Mouse (Mus musculus) cerebellum, postnatal 10 days (tissue): ENCODE measurements around the gene Ugt2b37.
"Not testable (repeated sequence)": the region's sequence is repeated elsewhere in the genome, so short reads cannot be mapped to it uniquely, and the experiment has no call there.

ENCODE experiments used
- DNase-seq, 2 experiments: peaks; one replicate each; pipeline ENCODE4 v3.0.0; 2021; ENCODE audit warnings: mixed read lengths in 2 of 2

Ugt2b37 gene

DNA sequence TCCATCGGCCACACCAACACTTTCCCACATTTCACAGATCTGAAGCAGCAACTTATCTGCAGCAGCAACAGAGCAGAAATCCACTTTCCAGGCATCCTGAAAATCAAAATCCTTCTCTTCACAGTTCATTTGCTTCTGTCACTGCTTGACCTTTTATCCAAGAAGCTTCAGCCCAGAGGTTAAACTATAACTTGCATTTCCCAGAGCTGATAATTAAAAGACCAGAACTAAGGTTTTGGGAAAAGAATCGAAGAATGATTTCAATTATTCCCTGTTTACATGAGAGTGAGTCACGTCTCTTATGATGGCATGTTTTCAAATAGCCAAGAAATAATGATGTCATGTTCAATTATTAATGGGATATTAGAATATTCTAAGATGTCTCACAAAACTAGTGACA, at the start of gene Ugt2b37:
Gene Ugt2b37 (minus strand): TSS at position 129 of the 400 bp plus-strand sequence.
- not testable (repeated sequence) for DNase-seq

DNA sequence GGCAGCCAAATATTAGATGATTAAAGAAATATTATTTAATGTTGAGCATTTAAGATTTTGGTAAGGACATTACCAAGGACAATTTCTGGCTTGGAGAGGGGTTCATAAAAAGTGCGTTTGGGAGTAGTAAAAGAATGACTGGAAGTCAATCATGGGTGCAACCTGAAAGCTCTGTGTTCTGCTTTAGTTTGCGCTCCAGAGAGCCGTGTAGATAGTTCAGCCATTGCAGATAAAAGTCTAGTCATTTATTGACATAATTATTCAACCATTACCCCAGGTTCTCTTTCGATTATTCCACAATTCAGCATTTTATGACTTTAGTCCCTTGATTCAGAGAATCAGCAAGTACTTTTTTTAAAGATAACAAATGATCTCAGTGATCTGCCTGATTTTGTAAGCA, 31.6 kb upstream of the Ugt2b37 start:
- not testable (repeated sequence) for DNase-seq

DNA sequence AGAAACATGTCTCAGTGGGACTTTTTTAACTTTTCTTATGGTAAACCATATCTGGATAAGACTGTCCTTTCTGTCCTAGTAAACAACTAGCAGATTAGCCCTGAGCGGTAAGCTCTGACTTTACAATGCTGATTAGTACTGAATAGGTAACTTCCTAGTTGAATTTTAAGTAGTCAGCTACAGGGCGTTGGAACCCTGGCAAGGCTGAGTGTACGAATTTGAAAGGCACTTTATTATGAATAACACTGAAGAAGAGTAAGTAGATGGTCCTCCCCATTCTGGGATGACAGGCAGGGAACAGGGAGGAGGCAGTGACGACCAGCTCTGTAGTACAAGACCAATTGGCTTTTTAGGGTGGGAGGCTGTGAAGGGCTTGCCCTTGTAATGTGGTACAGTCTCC, 21.4 kb upstream of the Ugt2b37 start:
- DNase-seq, result not testable (repeated sequence)

DNA sequence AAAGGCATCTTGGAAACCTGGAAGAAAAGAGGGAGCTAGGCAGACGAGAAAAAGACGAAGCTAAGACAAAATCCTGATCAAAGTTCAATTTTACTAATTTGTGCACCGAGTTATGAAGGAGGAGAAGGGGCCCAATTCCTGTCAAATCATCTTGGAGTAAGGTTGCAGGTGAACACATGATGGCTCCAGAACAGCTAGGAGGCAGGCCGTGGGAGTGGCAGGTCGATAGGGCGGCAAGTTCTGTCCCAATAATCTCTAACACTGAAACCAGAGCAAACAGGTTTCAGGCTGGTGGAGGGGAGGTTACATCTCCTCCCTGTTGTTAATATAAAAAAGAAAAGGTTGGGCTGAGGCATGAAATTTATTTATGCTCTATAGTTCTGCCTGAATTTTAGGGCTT, 21.0 kb upstream of the Ugt2b37 start:
- no peak for DNase-seq

DNA sequence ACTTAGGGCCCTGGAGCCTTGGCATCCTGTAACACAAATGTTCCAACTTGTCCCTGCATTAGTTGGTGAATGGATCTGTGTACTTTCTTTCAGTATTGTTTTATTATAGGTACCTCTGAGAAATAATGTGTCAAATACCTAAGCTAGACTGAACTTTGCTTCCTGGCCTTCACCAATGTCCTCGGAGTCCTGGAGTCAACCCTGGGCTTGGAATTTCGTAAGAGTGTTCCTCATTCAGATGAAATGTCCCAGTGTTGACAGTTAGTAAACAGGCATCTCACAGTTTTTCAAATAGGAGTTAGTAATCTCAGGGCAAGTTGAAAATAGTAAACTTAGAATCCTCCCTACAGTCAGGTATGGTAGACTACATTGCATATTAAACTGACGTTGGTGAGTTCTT, 1.2 kb upstream of the Ugt2b37 start:
- DNase-seq, result no peak

DNA sequence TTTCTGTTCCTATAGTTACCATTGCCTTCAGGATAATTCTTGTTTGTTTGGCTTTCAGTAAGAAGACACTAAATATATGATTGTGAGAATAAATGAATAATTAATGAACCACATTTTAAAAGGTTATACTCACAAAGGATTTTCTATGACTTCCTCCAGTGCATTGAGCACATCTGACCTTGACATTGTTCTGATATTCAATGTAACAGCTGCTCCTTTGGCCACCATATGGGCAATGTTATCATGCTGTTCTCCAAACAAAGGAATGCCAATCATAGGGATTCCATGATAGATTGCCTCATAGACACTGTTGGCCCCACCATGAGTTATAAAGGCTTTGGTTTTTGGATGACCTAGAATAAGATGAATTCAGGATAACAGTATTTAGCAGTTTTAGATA, 12.5 kb downstream of the Ugt2b37 start:
- DNase-seq, result not testable (repeated sequence)

DNA sequence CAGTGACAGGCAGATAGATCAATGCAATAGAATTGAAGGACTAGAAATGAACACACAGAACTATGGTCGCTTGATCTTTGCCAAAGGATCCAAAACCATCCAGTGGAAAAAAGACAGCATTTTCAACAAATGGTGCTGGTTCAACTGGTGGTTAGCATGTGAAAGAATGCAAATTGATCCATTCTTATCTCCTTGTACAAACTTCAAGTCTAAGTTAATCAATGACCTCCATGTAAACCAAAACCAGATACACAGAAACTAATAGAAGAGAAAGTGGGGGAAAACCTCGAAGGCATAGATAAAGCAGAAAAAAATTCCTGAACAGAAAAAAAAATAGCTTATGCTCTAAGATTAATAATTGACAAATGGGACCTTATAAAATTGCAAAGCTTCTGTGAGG, 58.2 kb downstream of the Ugt2b37 start:
- not testable (repeated sequence) for DNase-seq
